Mouse (Mus musculus): ENCODE measurements at regions not wholly inside any gene's neighbourhood (a gene's known extent, or its start where the extent isn't known, plus 50 kb on each side); places are given as distances from the start of the nearest gene placed in this dataset.

- peak; percentile 36 for DNase-seq (ENCODE audit: low read depth, low spot score)
Measured at GRCm38 (mm10) chr16:60941767-60942166, 336.4 kb upstream of the Epha6 start.

Data from A20 (cell line).